Mouse (Mus musculus) left cerebral cortex, adult 2 months (tissue): ENCODE results near the gene St6galnac3. TPM values are rescaled to one million over a fixed set of nuclear protein-coding genes. Genes with fewer than 3 reads are reported as not detected.
"Not testable (repeated sequence)": the region's sequence is repeated elsewhere in the genome, so short reads cannot be mapped to it uniquely, and the experiment has no call there.

ENCODE experiments used
- DNase-seq, 2 experiments: peaks; one replicate each; pipeline ENCODE4 v3.0.0; 2021 to 2022; ENCODE audit warnings: low spot score in 2 of 2, mixed read lengths in 1 of 2; ENCODE audit errors: extremely low spot score in 1 of 2
- H3K27ac ChIP-seq: fragments of 200-600 bp; 2 replicates; pipeline ENCODE4 v1.8.1; 2022
- H3K4me3 ChIP-seq: fragments of 200-600 bp; 2 replicates; pipeline ENCODE4 v1.8.1; 2022
- CTCF ChIP-seq: fragments of 200-600 bp; IDR thresholded peaks from 2 replicates; pipeline ENCODE4 v1.8.1; 2022; ENCODE audit warnings: antibody characterized with exemption, mild to moderate bottlenecking, moderate library complexity
- intact Hi-C: fragments of 180-260 bp; cut with DNase I; formaldehyde crosslinking; loops from one replicate; pipeline ENCODE4 v1.15.1; 2025
- total RNA-seq, 2 experiments: library from RNA; stranded (reverse); gene quantifications; 2 replicates each; pipeline ENCODE4 v1.2.3; 2021

The St6galnac3 gene
- total RNA-seq, 2 experiments from 2014 or later = 17.1 to 18.8 TPM

DNA sequence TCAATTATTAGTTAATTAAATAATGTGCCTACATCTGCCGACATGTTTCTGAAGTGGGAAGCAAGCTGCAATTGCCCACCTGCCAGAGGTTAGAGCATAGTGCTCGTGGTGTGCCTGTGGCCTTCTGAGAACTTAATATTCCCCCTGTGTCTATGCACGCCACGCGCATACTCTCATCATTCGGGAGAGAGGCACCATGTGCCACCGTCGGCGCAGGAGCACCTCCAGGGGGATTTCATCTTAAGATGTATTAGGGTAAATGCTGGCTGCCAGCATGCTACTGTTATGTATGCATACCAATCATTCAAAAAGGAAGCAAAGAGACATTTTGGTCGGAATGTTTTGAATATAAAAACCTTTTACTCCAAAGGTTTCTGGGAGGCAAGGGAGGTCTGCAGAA lies 319.3 kb downstream of the St6galnac3 start:
- TF ChIP-seq CTCF = no peak
- H3K27ac ChIP-seq = no peak overlapping the region
- no peak for DNase-seq
- intact Hi-C loops = loop anchor here (5.0 kb wide), 1 partner anchor 433 kb away; no protein-coding TSS in a partner anchor
- H3K4me3 ChIP-seq = no peak overlapping the region

- Histone ChIP-seq H3K4me3 (no peak overlapping the region), H3K27ac (no peak overlapping the region)
- no peak for TF ChIP-seq CTCF
- no peak for DNase-seq
- intact Hi-C loops = no loop called here
These were observed 324.7 kb downstream of the St6galnac3 start for GRCm38 (mm10) chr3:153400259-153400658.

DNA sequence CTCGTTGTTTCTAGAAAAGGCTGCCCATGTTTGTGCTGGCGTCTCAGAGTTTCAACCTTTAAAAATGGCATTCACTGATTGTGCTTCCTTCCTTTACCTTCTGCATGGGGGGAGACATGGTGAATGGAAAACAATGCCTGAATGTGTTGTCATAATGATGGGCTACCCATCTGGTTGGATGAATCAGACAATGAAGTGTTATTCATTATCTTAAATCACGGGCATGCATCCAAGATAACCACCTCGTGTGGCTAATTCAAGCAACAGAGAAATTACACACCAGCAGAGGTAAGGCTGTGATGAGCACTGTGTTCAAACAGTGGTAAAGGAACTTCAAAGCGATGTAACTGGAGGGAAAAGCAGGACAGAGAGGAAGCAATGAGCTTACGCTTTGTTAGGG lies 325.4 kb downstream of the St6galnac3 start:
- no peak for TF ChIP-seq CTCF
- Histone ChIP-seq H3K4me3 (no peak overlapping the region), H3K27ac (no peak overlapping the region)
- intact Hi-C loops = no loop called here
- DNase-seq = no peak

DNA sequence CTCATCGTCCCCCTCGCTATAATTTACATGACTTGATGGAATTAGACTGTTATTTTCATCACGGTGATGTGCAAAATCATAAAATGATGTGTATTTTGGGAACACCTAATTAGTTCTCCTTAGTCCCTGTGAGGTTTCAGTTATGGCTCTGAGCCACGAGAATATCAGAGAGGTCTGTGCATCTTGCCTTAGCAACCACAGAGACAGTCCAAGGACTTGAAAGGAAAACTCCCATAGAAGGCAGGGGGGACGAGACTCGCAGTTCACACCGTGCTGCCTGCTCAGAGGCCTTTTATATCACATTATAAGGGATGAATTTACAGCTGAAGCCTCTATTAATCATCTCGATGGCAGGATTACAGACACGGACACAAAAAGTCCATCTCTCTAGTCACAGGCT lies 327.2 kb downstream of the St6galnac3 start:
- TF ChIP-seq CTCF = no peak
- H3K27ac ChIP-seq = no peak overlapping the region
- no peak overlapping the region for H3K4me3 ChIP-seq
- intact Hi-C loops = no loop called here
- no peak for DNase-seq

GRCm38 (mm10) chr3:153396375-153397068 lies 328.5 kb downstream of the St6galnac3 start:
- TF ChIP-seq CTCF = no peak
- no peak for DNase-seq
- no peak overlapping the region for H3K27ac ChIP-seq
- intact Hi-C loops = no loop called here
- no peak overlapping the region for H3K4me3 ChIP-seq

DNA sequence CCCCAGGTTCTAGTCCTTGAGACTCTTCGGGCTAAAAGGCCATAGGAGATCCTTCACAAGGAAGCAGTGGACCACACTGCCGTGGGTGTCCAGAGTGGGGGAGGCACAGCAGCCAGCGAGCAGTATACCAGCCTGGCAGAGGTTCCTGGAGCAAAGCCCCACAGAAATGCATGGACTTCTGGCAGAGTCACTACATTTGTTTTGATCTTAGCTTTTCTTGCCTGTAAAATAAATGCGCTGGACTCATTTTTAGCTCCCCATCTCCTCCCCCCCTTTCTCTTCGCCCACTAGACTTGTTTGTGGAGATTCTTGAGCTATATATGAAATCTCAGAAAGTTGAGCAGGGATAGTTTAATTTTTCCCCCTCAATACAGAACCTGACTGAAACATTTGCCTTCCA lies 329.6 kb downstream of the St6galnac3 start:
- Histone ChIP-seq H3K4me3 (no peak overlapping the region), H3K27ac (no peak overlapping the region)
- no peak for TF ChIP-seq CTCF
- no peak for DNase-seq
- intact Hi-C loops = no loop called here

GRCm38 (mm10) chr3:153394751-153395150 lies 330.2 kb downstream of the St6galnac3 start:
- TF ChIP-seq CTCF = no peak
- DNase-seq = no peak
- H3K27ac ChIP-seq = no peak overlapping the region
- intact Hi-C loops = no loop called here
- H3K4me3 ChIP-seq = no peak overlapping the region

DNA sequence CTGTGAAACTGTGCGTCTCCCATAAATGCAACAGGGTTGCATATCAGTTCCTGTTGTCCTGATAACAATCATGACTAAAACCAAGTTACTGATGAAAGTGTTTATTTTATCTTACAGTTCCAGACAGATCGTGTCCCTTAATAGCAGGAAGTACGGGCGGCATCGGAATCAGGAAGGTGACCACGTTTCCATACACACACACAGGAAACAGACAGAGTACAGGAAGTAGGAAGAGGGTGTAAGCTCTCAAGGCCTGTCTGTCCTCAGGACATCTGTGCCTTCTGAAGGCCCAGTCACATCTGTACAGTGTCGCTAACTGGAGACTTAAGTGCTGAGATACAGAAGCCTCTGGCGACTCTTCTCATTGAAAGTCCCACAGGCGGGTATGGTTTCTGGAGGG lies 330.8 kb downstream of the St6galnac3 start:
- H3K4me3 ChIP-seq = no peak overlapping the region
- TF ChIP-seq CTCF = no peak
- intact Hi-C loops = no loop called here

GRCm38 (mm10) chr3:153391451-153391850 lies 333.5 kb downstream of the St6galnac3 start:
- H3K4me3 ChIP-seq, DNase-seq, intact Hi-C loops, H3K27ac ChIP-seq: not testable (repeated sequence)

More for the DNA sequence above, 330.8 kb downstream of the St6galnac3 start:
- H3K27ac ChIP-seq = no peak overlapping the region
- no peak for DNase-seq

GRCm38 (mm10) chr3:153384651-153385050 lies 340.3 kb downstream of the St6galnac3 start:
- DNase-seq, H3K27ac ChIP-seq, H3K4me3 ChIP-seq, intact Hi-C loops: not testable (repeated sequence)

DNA sequence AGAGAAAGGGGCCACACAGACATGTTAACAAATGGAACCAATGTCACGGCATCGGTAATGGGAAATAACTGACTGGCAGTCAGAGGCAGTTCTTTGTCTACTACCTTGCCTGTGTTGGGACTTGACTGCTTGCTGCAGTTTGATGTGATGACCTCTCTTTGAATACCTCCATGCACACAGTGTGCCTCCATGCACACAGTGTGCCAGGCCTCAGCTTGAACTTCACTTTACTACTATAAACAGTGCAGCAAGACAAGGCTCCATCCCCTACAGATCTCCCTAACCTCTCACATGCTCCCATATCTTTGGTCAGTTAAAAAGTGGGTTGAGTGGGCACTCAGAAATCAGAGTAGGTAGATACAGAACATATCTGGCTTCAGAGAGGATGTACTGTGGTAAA lies 341.3 kb downstream of the St6galnac3 start:
- Histone ChIP-seq H3K27ac (no peak overlapping the region), H3K4me3 (no peak overlapping the region)
- no peak for TF ChIP-seq CTCF
- intact Hi-C loops = no loop called here
- no peak for DNase-seq

GRCm38 (mm10) chr3:153365057-153365755 lies 359.8 kb downstream of the St6galnac3 start:
- no peak overlapping the region for H3K27ac ChIP-seq
- intact Hi-C loops = no loop called here
- TF ChIP-seq CTCF = no peak
- DNase-seq = no peak
- H3K4me3 ChIP-seq = no peak overlapping the region

- DNase-seq = no peak
- TF ChIP-seq CTCF = no peak
- Histone ChIP-seq H3K4me3 (no peak overlapping the region), H3K27ac (no peak overlapping the region)
- intact Hi-C loops = no loop called here
These were observed 360.6 kb downstream of the St6galnac3 start for GRCm38 (mm10) chr3:153364366-153364765.
